Mouse (Mus musculus): ENCODE measurements around the gene Lonp1.

DNA sequence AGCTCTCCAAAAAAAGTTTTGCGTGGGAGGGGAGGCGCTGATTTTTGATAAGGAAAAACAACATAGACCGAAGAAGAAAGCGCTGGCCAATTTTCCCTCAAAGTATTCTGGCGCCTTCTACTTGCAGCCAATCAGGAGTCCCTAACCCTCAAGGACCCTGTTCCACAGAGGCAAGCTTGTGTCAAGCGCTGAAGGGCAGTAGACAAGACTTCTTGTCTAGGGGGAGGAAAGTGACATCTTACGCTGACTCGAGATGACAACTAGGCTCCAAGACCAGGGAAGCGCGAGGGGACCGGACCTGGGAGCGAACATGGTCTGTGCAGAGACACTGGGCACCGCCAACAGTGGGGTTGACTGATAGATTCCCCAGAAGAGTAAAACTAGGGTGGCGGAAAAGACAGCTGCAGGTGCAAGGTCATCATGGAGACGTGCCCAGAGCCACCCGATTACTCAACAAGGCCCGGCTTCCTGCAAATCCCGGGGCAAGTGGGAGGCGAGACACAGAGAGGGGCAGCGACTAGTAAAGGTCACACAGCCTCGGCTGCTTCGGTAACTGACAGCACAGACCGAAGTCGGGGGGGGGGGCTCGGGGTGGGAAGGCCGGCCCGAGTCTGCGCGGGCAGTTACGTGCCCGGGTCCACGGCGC, 43.0 kb downstream of the Lonp1 start:
- TF ChIP-seq GATA1 (IDR thresholded peaks at IDR 0.05; ENCODE audit: borderline replicate concordance, low read length), result no peak
- TF ChIP-seq FLI1 (IDR thresholded peaks at IDR 0.05; ENCODE audit: low read length), result no peak
